Mouse (Mus musculus): ENCODE data around the gene March10.

GRCm38 (mm10) chr11:105331732-105332131 lies 124.8 kb downstream of the March10 start:
- no peak for TF ChIP-seq POLR2A (IDR thresholded peaks at IDR 0.05; ENCODE audit: extremely low read depth, insufficient read depth, low read length)
- TF ChIP-seq CTCF (IDR thresholded peaks at IDR 0.05; ENCODE audit: low read depth, low read length) = no peak

Measured in liver, adult 2 months (tissue).